Mouse (Mus musculus) spleen, adult 2 months (tissue): ENCODE results near the gene Slc35b4.

Experiments used
- CTCF ChIP-seq: fragments of 200-500 bp; IDR thresholded peaks from 2 replicates; pipeline ENCODE4 v1.5.1; 2011; ENCODE audit warnings: mild to moderate bottlenecking, inconsistent platforms; ENCODE audit not compliant: insufficient read depth, insufficient read length, insufficient replicate concordance; ENCODE audit errors: extremely low read depth
- POLR2A ChIP-seq: fragments of 200-500 bp; IDR thresholded peaks from 2 replicates; pipeline ENCODE4 v1.6.1; 2011; ENCODE audit warnings: low read depth, low read length, inconsistent platforms

GRCm38 (mm10) chr6:34156841-34157748 is 19.8 kb downstream of the Slc35b4 start:
- TF ChIP-seq POLR2A (no peak), CTCF (no peak)
